Mouse (Mus musculus) bone marrow, adult 2 months (tissue): Measurements from ENCODE around the gene Cdk14.

Experiments
- CTCF ChIP-seq: fragments of 200-500 bp; IDR thresholded peaks from 2 replicates; pipeline ENCODE4 v1.5.1; 2011; ENCODE audit warnings: low read length, control low read depth; ENCODE audit not compliant: control insufficient read depth, insufficient read depth
- POLR2A ChIP-seq: fragments of 200-500 bp; IDR thresholded peaks from 2 replicates; pipeline ENCODE4 v1.6.1; 2011; ENCODE audit warnings: low read depth, mild to moderate bottlenecking, control low read depth, low read length, borderline replicate concordance; ENCODE audit not compliant: control insufficient read depth

- TF ChIP-seq CTCF (no peak), POLR2A (no peak)
Measured at GRCm38 (mm10) chr5:5322699-5323098, 97.4 kb downstream of the Cdk14 start.
